Mouse (Mus musculus) midbrain, embryonic 12.5 days (tissue): Measurements from ENCODE around the gene Pigt. TPM values are rescaled to one million over a fixed set of nuclear protein-coding genes. Genes with fewer than 3 reads are reported as not detected.

ENCODE experiments used
- ATAC-seq: fragments of 200-750 bp; cut with Nextera tagmentation; 2 replicates; pipeline ENCODE4 v1.8.0; 2017; ENCODE audit warnings: low read depth, moderate TSS enrichment, moderate library complexity; ENCODE audit not compliant: low FRiP score
- H3K27ac ChIP-seq: fragments of 300-500 bp; sonication (generic); replicated peaks from 2 replicates; pipeline ENCODE4 v1.5.1; 2016; ENCODE audit warnings: mild to moderate bottlenecking
- H3K27me3 ChIP-seq: fragments of 300-500 bp; sonication (generic); 2 replicates; pipeline ENCODE4 v1.6.1; 2016; ENCODE audit warnings: mild to moderate bottlenecking
- H3K36me3 ChIP-seq: fragments of 300-500 bp; sonication (generic); 2 replicates; pipeline ENCODE4 v1.6.1; 2016
- H3K4me1 ChIP-seq: fragments of 300-500 bp; sonication (generic); 2 replicates; pipeline ENCODE4 v1.6.1; 2016
- H3K4me2 ChIP-seq: fragments of 300-500 bp; sonication (generic); replicated peaks from 2 replicates; pipeline ENCODE4 v1.6.1; 2016; ENCODE audit warnings: mild to moderate bottlenecking, moderate library complexity
- H3K4me3 ChIP-seq: fragments of 300-500 bp; sonication (generic); 2 replicates; pipeline ENCODE4 v1.5.1; 2016; ENCODE audit warnings: mild to moderate bottlenecking
- H3K9ac ChIP-seq: fragments of 300-500 bp; sonication (generic); replicated peaks from 2 replicates; pipeline ENCODE4 v1.6.1; 2016; ENCODE audit warnings: mild to moderate bottlenecking, moderate library complexity
- H3K9me3 ChIP-seq: fragments of 300-500 bp; sonication (generic); 2 replicates; pipeline ENCODE4 v1.6.1; 2016; ENCODE audit warnings: mild to moderate bottlenecking
- WGBS: fragments of 180-500 bp; shearing (Covaris S2); methylation state at CpG from one replicate; pipeline ENCODE4 v1.1.7; 2016; 5-methylcytosine and 5-hydroxymethylcytosine counted together
- polyA plus RNA-seq: library from polyadenylated mRNA; unstranded; fragments of >200 nt; fragmentation: Nextera tagmentation; extraction: Ambion mirVana; gene quantifications from 2 replicates; pipeline ENCODE4 v1.2.1, GENCODE M21; 2016

Gene Pigt
- polyA plus RNA-seq, 1 experiment from 2014 or later: 46.2 TPM

GRCm38 (mm10) chr2:164487812-164488211 lies 9.5 kb upstream of the Pigt start:
- Histone ChIP-seq H3K9me3 (no peaks in the 10 kb centered on the region), H3K36me3 (peaks cover 7% of the 10 kb centered on the region; the same call in 1 of the 2 replicates), H3K4me1 (peaks cover 18% of the 10 kb centered on the region), H3K27ac (no peak overlapping the region), H3K9ac (no peak overlapping the region), H3K27me3 (peaks cover 53% of the 10 kb centered on the region), H3K4me2 (no peak overlapping the region), H3K4me3 (no peak overlapping the region)
- no peak for ATAC-seq
- 65% methylated on average over 9 of the region's 9 CpGs for WGBS

- no peak overlapping the region for H3K4me3 ChIP-seq
- H3K9me3 ChIP-seq: no peaks in the 10 kb centered on the region
- peaks cover 17% of the 10 kb centered on the region for H3K4me1 ChIP-seq
- no peaks in the 10 kb centered on the region for H3K27me3 ChIP-seq
- no peak overlapping the region for H3K27ac ChIP-seq
- WGBS: 55% methylated on average over 2 of the region's 2 CpGs
- H3K36me3 ChIP-seq: peaks cover 7% of the 10 kb centered on the region; the same call in 1 of the 2 replicates
- H3K4me2 ChIP-seq: no peak overlapping the region
- ATAC-seq: no peak
- H3K9ac ChIP-seq: no peak overlapping the region
Measured at GRCm38 (mm10) chr2:164494126-164494525, 3.2 kb upstream of the Pigt start.

GRCm38 (mm10) chr2:164496331-164496730 lies 989 bp upstream of the Pigt start:
- peak overlapping the region; percentile 90; the same call in 1 of the 2 replicates for H3K4me3 ChIP-seq
- peak overlapping the region; percentile 89; the same call in 1 of the 2 replicates for H3K4me2 ChIP-seq
- WGBS: 58% methylated on average over 1 of the region's 1 CpGs
- ATAC-seq: no peak
- H3K4me1 ChIP-seq: peaks cover 17% of the 10 kb centered on the region
- no peaks in the 10 kb centered on the region for H3K27me3 ChIP-seq
- H3K9me3 ChIP-seq: no peaks in the 10 kb centered on the region
- H3K27ac ChIP-seq: no peak overlapping the region
- H3K36me3 ChIP-seq: peaks cover 16% of the 10 kb centered on the region
- no peak overlapping the region for H3K9ac ChIP-seq

GRCm38 (mm10) chr2:164497691-164498268 lies 460 bp downstream of the Pigt start:
- Histone ChIP-seq H3K4me3 (peak overlapping the region; percentile 90), H3K36me3 (peaks cover 31% of the 10 kb centered on the region), H3K27ac (no peak overlapping the region), H3K4me2 (peak overlapping the region; percentile 89), H3K9ac (peak overlapping the region; percentile 71), H3K9me3 (no peaks in the 10 kb centered on the region), H3K27me3 (no peaks in the 10 kb centered on the region), H3K4me1 (peaks cover 17% of the 10 kb centered on the region)
- ATAC-seq: peak; percentile 48; the same call in 1 of the 2 replicates
- WGBS: 5% methylated on average over 21 of the region's 21 CpGs

GRCm38 (mm10) chr2:164499317-164499716 lies 2.0 kb downstream of the Pigt start:
- peaks cover 46% of the 10 kb centered on the region for H3K36me3 ChIP-seq

GRCm38 (mm10) chr2:164500511-164500910 lies 3.2 kb downstream of the Pigt start:
- peaks cover 17% of the 10 kb centered on the region for H3K4me1 ChIP-seq
- H3K27me3 ChIP-seq: no peaks in the 10 kb centered on the region
- no peak overlapping the region for H3K9ac ChIP-seq
- no peak overlapping the region for H3K4me3 ChIP-seq
- H3K4me2 ChIP-seq: no peak overlapping the region
- peaks cover 58% of the 10 kb centered on the region for H3K36me3 ChIP-seq
- H3K9me3 ChIP-seq: peaks cover 11% of the 10 kb centered on the region; the same call in 1 of the 2 replicates
- ATAC-seq: no peak
- 95% methylated on average over 7 of the region's 7 CpGs for WGBS
- no peak overlapping the region for H3K27ac ChIP-seq

More at GRCm38 (mm10) chr2:164499317-164499716, 2.0 kb downstream of the Pigt start:
- H3K27me3 ChIP-seq: no peaks in the 10 kb centered on the region
- no peak overlapping the region for H3K4me2 ChIP-seq
- no peak for ATAC-seq
- H3K9me3 ChIP-seq: 0 out of 2 replicates have a peak, but pooled peaks cover 4% of the 10 kb centered on the region
- WGBS: 75% methylated on average over 5 of the region's 5 CpGs
- H3K9ac ChIP-seq: no peak overlapping the region
- H3K27ac ChIP-seq: no peak overlapping the region
- H3K4me1 ChIP-seq: peaks cover 17% of the 10 kb centered on the region
- no peak overlapping the region for H3K4me3 ChIP-seq

- H3K9ac ChIP-seq: no peak overlapping the region
- ATAC-seq: no peak
- H3K4me2 ChIP-seq: no peak overlapping the region
- H3K4me1 ChIP-seq: no peaks in the 10 kb centered on the region
- H3K27ac ChIP-seq: no peak overlapping the region
- H3K9me3 ChIP-seq: peaks cover 11% of the 10 kb centered on the region; the same call in 1 of the 2 replicates
- WGBS: 97% methylated on average over 3 of the region's 3 CpGs
- H3K4me3 ChIP-seq: no peak overlapping the region
- peaks cover 74% of the 10 kb centered on the region for H3K36me3 ChIP-seq
- H3K27me3 ChIP-seq: no peaks in the 10 kb centered on the region
Measured at GRCm38 (mm10) chr2:164504919-164505318, 7.6 kb downstream of the Pigt start.

GRCm38 (mm10) chr2:164505619-164506347 lies 8.5 kb downstream of the Pigt start:
- ATAC-seq: no peak
- 93% methylated on average over 4 of the region's 4 CpGs for WGBS
- Histone ChIP-seq H3K4me2 (no peak overlapping the region), H3K9ac (no peak overlapping the region), H3K9me3 (peaks cover 11% of the 10 kb centered on the region; the same call in 1 of the 2 replicates), H3K4me3 (no peak overlapping the region), H3K27ac (no peak overlapping the region), H3K27me3 (no peaks in the 10 kb centered on the region), H3K36me3 (peaks cover 66% of the 10 kb centered on the region), H3K4me1 (no peaks in the 10 kb centered on the region)

GRCm38 (mm10) chr2:164507811-164508210 lies 10.5 kb downstream of the Pigt start:
- Histone ChIP-seq H3K36me3 (peaks cover 45% of the 10 kb centered on the region), H3K27me3 (no peaks in the 10 kb centered on the region), H3K4me2 (no peak overlapping the region), H3K27ac (no peak overlapping the region), H3K9ac (no peak overlapping the region), H3K4me3 (no peak overlapping the region), H3K9me3 (peaks cover 11% of the 10 kb centered on the region; the same call in 1 of the 2 replicates), H3K4me1 (no peaks in the 10 kb centered on the region)
- ATAC-seq: no peak
- 89% methylated on average over 19 of the region's 19 CpGs for WGBS

GRCm38 (mm10) chr2:164510621-164511190 lies 13.4 kb downstream of the Pigt start:
- no peak for ATAC-seq
- no peaks in the 10 kb centered on the region for H3K4me1 ChIP-seq
- H3K9ac ChIP-seq: no peak overlapping the region
- no peaks in the 10 kb centered on the region for H3K9me3 ChIP-seq
- 48% methylated on average over 5 of the region's 5 CpGs for WGBS
- H3K4me2 ChIP-seq: no peak overlapping the region
- H3K36me3 ChIP-seq: peaks cover 16% of the 10 kb centered on the region
- H3K27ac ChIP-seq: no peak overlapping the region
- H3K27me3 ChIP-seq: no peaks in the 10 kb centered on the region
- no peak overlapping the region for H3K4me3 ChIP-seq

GRCm38 (mm10) chr2:164512121-164512909 lies 15.0 kb downstream of the Pigt start:
- H3K9ac ChIP-seq: no peak overlapping the region
- H3K4me2 ChIP-seq: no peak overlapping the region
- no peak for ATAC-seq
- no peak overlapping the region for H3K27ac ChIP-seq
- WGBS: 59% methylated on average over 11 of the region's 14 CpGs
- no peaks in the 10 kb centered on the region for H3K4me1 ChIP-seq
- H3K36me3 ChIP-seq: peaks cover 3% of the 10 kb centered on the region; the same call in 1 of the 2 replicates
- no peaks in the 10 kb centered on the region for H3K9me3 ChIP-seq
- H3K4me3 ChIP-seq: no peak overlapping the region
- no peaks in the 10 kb centered on the region for H3K27me3 ChIP-seq
